Mouse (Mus musculus): ENCODE measurements around the gene Lrrc47. TPM values are rescaled to one million over a fixed set of nuclear protein-coding genes. Genes with fewer than 3 reads are reported as not detected.

Gene Lrrc47
- polyA plus RNA-seq, 1 experiment from 2014 or later, result 13.3 TPM

DNA sequence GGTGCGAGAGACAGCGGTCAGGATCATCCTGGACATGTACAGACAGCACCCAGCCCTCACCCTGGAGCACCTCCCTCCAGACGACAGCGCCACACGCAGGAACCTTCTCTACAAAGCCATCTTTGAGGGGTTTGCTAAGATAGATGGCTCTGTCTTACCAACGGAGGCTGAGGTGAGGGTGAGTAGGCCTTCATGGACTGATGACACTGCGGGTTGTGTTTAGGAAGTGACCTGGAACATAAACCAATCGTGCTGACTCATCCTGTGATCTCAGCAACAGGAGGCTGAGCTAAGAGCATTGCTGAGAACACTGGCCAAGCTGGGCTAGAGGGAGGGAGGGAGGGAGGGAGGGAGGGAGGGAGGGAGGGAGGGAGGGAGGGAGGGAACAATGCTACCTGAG is 18.0 kb upstream of the Lrrc47 start:
- H3K9me3 ChIP-seq, result no peaks in the 10 kb centered on the region
- no peak overlapping the region for H3K4me3 ChIP-seq
- WGBS, result 85% methylated on average over 8 of the region's 8 CpGs
- peaks cover 97% of the 10 kb centered on the region for H3K36me3 ChIP-seq
- no peaks in the 10 kb centered on the region for H3K27me3 ChIP-seq (replicated peaks)
- no peaks in the 10 kb centered on the region for H3K4me1 ChIP-seq
- no peak overlapping the region for H3K9ac ChIP-seq
- no peak overlapping the region for H3K4me2 ChIP-seq
- H3K27ac ChIP-seq (replicated peaks), result no peak overlapping the region
- no peak for ATAC-seq (ENCODE audit: extremely low read depth, insufficient number of reproducible peaks, low FRiP score, low TSS enrichment)

DNA sequence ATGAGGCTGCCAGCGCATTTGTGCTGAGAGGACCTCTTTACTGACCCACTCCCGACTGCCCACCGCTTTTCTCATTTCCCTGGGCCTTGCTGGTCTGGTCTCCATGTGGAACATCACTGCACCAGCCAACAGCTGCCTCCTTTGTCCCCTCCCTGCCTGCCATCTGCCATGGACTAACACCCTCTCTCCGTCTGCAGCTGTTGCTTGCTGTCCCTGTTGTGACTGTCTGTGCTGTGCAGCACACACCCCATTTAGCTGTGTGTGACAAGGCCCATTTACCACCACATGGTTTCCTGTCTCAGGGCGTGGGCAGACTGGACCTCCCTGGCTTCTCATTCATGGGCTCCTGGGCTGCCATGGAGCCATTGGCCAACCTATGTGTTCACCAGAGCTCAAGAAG is 6.0 kb upstream of the Lrrc47 start:
- Histone ChIP-seq H3K27me3 (replicated peaks) (no peaks in the 10 kb centered on the region), H3K36me3 (peaks cover 57% of the 10 kb centered on the region), H3K27ac (replicated peaks) (no peak overlapping the region), H3K9ac (no peak overlapping the region), H3K4me2 (no peak overlapping the region), H3K9me3 (no peaks in the 10 kb centered on the region), H3K4me3 (no peak overlapping the region), H3K4me1 (no peaks in the 10 kb centered on the region)
- WGBS, result 86% methylated on average over 5 of the region's 5 CpGs
- no peak for ATAC-seq (ENCODE audit: extremely low read depth, insufficient number of reproducible peaks, low FRiP score, low TSS enrichment)

DNA sequence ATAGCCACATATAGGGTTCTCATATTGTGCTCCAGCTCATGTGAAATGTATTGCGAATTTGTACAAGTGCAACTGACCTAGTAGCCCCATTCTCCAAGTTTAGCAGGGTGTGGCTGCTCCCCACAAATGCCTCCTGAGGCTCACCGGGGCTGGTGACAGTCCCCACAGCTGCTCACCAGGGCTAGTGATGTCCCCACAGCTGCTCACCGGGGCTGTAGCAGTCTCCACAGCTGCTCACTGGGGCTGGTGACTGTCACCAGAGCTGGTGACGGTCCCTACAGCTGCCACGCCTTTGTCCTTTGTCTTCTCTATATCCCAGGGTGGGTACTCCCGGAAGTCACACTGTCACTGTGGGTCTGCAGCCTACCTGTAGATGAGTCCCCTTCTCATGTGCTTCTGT is 5.3 kb upstream of the Lrrc47 start:
- Histone ChIP-seq H3K4me1 (peaks cover 6% of the 10 kb centered on the region), H3K36me3 (peaks cover 57% of the 10 kb centered on the region), H3K9me3 (no peaks in the 10 kb centered on the region), H3K4me3 (no peak overlapping the region), H3K9ac (no peak overlapping the region), H3K27ac (replicated peaks) (no peak overlapping the region), H3K27me3 (replicated peaks) (no peaks in the 10 kb centered on the region), H3K4me2 (no peak overlapping the region)
- ATAC-seq (ENCODE audit: extremely low read depth, insufficient number of reproducible peaks, low FRiP score, low TSS enrichment), result no peak
- 88% methylated on average over 6 of the region's 6 CpGs for WGBS

DNA sequence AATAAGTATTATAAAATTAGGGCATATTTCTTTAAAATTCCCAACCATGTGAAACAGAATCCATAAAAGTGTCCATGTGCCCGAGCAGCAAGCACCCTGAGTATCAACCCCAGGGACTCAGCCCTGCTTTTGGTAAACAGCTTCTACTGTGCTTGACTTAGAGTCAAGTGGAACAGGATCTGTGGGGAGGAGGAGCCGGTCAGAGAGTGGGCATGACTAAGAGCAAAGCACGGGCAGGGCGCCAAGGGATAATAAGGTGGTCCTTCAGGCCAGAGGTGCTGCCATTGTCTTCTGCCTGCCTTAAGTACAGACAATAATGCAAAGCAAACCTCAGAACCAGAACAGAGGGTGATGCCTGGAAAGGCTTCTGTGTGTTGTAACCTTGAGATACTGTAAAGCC is 3.8 kb upstream of the Lrrc47 start:
- H3K36me3 ChIP-seq, result peaks cover 47% of the 10 kb centered on the region
- no peaks in the 10 kb centered on the region for H3K27me3 ChIP-seq (replicated peaks)
- H3K4me3 ChIP-seq, result no peak overlapping the region
- peaks cover 12% of the 10 kb centered on the region for H3K4me1 ChIP-seq
- H3K9me3 ChIP-seq, result no peaks in the 10 kb centered on the region
- H3K9ac ChIP-seq, result no peak overlapping the region
- 68% methylated on average over 4 of the region's 4 CpGs for WGBS
- no peak for ATAC-seq (ENCODE audit: extremely low read depth, insufficient number of reproducible peaks, low FRiP score, low TSS enrichment)
- no peak overlapping the region for H3K4me2 ChIP-seq
- H3K27ac ChIP-seq (replicated peaks), result no peak overlapping the region

DNA sequence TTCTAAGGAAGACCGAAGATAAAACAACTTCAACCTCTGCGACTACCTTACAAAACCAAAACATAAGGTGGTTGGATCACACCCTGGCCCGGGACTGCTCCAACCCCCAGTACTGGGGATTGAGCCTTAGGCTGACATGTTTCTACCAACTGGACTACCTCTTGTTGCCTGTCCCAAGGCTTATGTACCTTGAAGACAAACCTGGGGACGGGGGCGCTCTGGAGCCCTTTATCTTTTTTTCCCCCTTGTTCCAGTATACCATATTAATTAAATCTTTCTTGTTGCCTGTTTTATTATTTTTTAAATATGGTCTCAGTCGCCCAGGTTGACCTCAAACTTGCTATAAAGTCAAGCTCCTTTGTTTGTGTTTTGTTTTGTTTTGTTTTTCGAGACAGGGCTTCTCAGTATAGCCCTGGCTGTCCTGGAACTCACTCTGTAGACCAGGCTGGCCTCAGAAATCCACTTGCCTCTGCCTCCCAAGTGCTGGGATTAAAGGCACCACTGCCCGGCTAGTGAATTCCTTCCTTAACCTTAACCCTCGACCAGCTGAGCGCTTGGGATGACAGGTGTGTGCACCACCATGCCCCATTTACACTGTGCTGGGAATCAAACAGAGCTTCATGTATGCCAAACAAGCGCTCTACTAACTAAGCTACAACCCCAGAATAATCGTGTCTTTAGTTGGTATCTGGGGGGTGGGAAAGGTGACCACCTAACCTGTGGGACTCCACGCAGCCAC is 455 bp upstream of the Lrrc47 start:
- no peak for ATAC-seq (ENCODE audit: extremely low read depth, insufficient number of reproducible peaks, low FRiP score, low TSS enrichment)

DNA sequence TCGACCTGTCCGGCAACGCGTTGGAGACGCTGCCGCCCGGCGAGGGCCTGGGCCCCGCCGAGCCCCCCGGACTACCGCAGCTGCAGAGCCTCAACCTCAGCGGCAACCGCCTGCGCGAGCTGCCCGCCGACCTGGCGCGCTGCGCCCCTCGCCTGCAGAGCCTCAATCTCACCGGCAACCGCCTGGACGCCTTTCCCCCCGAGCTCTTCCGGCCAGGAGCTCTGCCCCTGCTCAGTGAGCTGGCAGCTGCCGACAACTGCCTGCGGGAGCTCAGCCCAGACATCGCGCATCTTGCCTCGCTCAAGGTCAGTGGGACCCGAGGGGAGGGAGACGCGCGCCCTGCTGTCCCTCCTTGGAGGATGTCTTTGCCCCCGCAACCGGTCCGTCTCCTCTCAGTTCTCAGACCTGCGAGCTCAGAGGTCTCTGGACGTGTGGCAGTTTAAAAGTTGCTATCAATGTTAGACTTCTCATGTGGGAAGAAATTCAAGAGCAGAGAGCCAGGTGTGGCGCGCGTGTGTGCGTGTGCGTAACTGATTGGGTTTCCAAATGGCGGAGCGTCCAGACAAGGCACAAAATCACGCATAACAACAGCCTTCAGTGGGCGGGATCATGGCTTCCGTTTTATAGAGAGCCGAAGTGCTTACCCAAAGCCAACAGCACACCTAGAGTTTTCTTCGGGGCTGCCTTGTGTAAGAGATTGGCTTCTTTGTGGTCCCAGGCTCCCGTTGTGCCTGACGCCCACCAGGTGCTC is 776 bp downstream of the Lrrc47 start:
- H3K4me2 ChIP-seq, result peak overlapping the region; percentile 94
- ATAC-seq (ENCODE audit: extremely low read depth, insufficient number of reproducible peaks, low FRiP score, low TSS enrichment), result no peak
- peak overlapping the region; percentile 91 for H3K4me3 ChIP-seq
- H3K9me3 ChIP-seq, result no peaks in the 10 kb centered on the region
- H3K27ac ChIP-seq (replicated peaks), result peak overlapping the region; percentile 41
- no peaks in the 10 kb centered on the region for H3K27me3 ChIP-seq (replicated peaks)
- WGBS, result 1% methylated on average over 55 of the region's 55 CpGs
- peaks cover 25% of the 10 kb centered on the region for H3K4me1 ChIP-seq
- H3K36me3 ChIP-seq, result peaks cover 38% of the 10 kb centered on the region
- peak overlapping the region; percentile 90 for H3K9ac ChIP-seq

More for the DNA sequence above, 455 bp upstream of the Lrrc47 start:
- WGBS, result 24% methylated on average over 13 of the region's 13 CpGs
- no peak overlapping the region for H3K27ac ChIP-seq (replicated peaks)
- H3K27me3 ChIP-seq (replicated peaks), result no peaks in the 10 kb centered on the region
- no peaks in the 10 kb centered on the region for H3K9me3 ChIP-seq
- peak overlapping the region; percentile 91 for H3K4me3 ChIP-seq
- H3K9ac ChIP-seq, result peak overlapping the region; percentile 90
- peaks cover 38% of the 10 kb centered on the region for H3K36me3 ChIP-seq
- peaks cover 25% of the 10 kb centered on the region for H3K4me1 ChIP-seq
- H3K4me2 ChIP-seq, result peak overlapping the region; percentile 94

DNA sequence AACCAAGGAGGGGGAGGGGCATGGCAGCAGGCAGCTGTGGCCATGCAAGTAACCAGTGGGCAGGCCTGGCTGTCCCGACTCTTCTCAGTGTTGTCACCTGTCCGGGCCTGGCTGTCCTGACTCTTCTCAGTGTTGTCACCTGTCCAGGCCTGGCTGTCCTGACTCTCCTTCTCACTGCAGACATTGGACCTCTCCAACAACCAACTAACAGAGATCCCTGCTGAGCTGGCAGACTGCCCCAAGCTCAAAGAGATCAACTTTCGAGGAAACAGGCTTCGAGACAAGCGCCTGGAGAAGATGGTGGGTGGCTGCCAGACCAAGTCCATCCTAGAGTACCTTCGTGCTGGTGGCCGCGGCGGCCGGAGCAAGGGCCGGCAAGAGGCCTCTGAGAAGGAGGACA is 3.9 kb downstream of the Lrrc47 start:
- no peak overlapping the region for H3K4me3 ChIP-seq
- H3K27ac ChIP-seq (replicated peaks), result no peak overlapping the region
- H3K4me2 ChIP-seq, result no peak overlapping the region
- 87% methylated on average over 11 of the region's 11 CpGs for WGBS
- no peaks in the 10 kb centered on the region for H3K27me3 ChIP-seq (replicated peaks)
- H3K9me3 ChIP-seq, result no peaks in the 10 kb centered on the region
- peaks cover 67% of the 10 kb centered on the region for H3K36me3 ChIP-seq
- no peak for ATAC-seq (ENCODE audit: extremely low read depth, insufficient number of reproducible peaks, low FRiP score, low TSS enrichment)
- peaks cover 25% of the 10 kb centered on the region for H3K4me1 ChIP-seq
- H3K9ac ChIP-seq, result no peak overlapping the region

DNA sequence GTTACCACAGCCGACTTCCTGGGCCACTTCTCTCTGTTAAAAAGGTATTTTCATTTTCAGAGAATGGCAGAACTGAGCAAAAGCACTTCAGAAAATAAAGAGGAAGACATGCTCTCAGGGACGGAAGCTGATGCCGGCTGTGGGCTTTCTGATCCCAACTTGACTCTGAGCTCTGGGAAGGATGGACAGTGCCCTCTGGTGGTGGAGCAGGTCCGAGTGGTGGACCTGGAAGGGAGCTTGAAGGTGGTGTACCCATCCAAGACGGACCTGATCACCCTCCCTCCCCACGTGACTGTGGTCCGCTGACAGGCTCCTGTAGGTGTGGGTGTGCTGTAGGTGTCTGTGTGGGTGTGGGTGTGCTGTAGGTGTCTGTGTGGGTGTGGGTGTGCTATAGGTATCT is 8.0 kb downstream of the Lrrc47 start:
- no peak for ATAC-seq (ENCODE audit: extremely low read depth, insufficient number of reproducible peaks, low FRiP score, low TSS enrichment)
- peaks cover 28% of the 10 kb centered on the region for H3K4me1 ChIP-seq
- no peaks in the 10 kb centered on the region for H3K9me3 ChIP-seq
- no peak overlapping the region for H3K9ac ChIP-seq
- H3K4me2 ChIP-seq, result no peak overlapping the region
- no peaks in the 10 kb centered on the region for H3K27me3 ChIP-seq (replicated peaks)
- peaks cover 81% of the 10 kb centered on the region for H3K36me3 ChIP-seq
- no peak overlapping the region for H3K4me3 ChIP-seq
- no peak overlapping the region for H3K27ac ChIP-seq (replicated peaks)
- 57% methylated on average over 7 of the region's 7 CpGs for WGBS

DNA sequence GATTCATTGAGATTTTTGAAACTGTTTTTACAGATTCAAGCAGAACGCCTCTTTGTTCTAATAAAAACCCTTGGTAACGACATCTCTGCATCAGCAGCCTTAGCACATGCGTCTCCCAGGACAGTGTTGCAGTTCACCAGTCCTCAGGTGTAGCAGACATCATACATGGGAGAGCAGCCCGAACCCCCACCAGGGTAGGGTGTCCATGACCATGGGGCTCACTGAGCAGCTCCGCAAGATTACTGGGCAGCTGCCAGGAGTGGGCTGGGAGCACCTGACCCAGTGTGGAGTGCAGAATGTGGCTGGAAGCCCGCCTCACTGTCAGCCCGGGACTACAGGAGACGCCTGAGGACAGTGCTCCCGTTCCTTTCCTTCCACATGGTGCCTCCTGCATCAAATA is 9.9 kb downstream of the Lrrc47 start:
- Histone ChIP-seq H3K4me1 (peaks cover 47% of the 10 kb centered on the region), H3K36me3 (peaks cover 63% of the 10 kb centered on the region), H3K9ac (no peak overlapping the region), H3K27ac (replicated peaks) (no peak overlapping the region), H3K4me3 (no peak overlapping the region), H3K9me3 (no peaks in the 10 kb centered on the region), H3K27me3 (replicated peaks) (peaks cover 2% of the 10 kb centered on the region; the same call in 1 of the 2 replicates), H3K4me2 (no peak overlapping the region)
- WGBS, result 77% methylated on average over 9 of the region's 9 CpGs
- no peak for ATAC-seq (ENCODE audit: extremely low read depth, insufficient number of reproducible peaks, low FRiP score, low TSS enrichment)

DNA sequence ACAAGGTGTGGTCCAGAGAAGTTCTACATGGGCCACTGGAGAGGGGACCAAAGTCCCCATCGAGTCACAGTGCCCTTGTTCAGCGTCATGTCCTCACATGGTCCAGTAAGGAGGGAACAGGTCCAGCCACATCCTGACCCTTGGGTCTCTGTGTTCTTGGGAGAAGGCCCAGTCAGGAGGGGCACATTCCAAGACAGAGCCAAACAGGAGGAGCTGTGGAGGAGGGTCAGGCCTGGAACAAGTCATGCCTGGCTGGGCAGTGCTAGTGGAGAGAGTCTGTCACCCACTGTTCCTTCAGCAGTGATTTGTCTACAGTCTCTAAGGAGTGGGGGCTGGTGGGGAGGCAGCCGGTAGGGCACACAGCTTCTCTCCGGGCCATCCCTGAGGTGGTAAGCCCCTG is 10.9 kb downstream of the Lrrc47 start:
- Histone ChIP-seq H3K4me2 (no peak overlapping the region), H3K27me3 (replicated peaks) (peaks cover 11% of the 10 kb centered on the region; the same call in 1 of the 2 replicates), H3K36me3 (peaks cover 53% of the 10 kb centered on the region), H3K27ac (replicated peaks) (peak overlapping the region; percentile 81), H3K9me3 (no peaks in the 10 kb centered on the region), H3K4me3 (no peak overlapping the region), H3K9ac (peak overlapping the region; percentile 16; the same call in 1 of the 2 replicates), H3K4me1 (peaks cover 50% of the 10 kb centered on the region)
- 66% methylated on average over 4 of the region's 4 CpGs for WGBS
- ATAC-seq (ENCODE audit: extremely low read depth, insufficient number of reproducible peaks, low FRiP score, low TSS enrichment), result no peak

DNA sequence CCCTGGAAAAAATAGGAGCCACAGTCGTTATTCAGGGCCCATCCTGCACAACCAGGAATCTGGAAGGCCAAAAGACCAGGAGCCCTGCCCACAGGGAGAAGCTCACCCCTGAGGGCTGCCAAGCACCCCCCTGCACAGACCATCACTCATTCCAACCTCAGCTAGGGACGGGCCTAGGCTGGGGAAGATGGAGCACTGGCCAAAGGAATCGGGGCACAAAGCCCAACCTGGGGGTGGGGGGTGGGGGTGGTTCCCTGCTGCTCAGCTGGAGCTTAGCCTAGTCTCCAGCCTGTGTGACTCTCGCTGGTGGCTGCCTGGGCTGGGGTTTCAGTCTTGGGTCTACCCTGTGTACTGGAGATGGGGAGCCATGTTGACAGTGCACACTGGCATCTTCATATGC is 11.3 kb downstream of the Lrrc47 start:
- WGBS, result 42% methylated on average over 4 of the region's 4 CpGs
- Histone ChIP-seq H3K9ac (peak overlapping the region; percentile 16; the same call in 1 of the 2 replicates), H3K27ac (replicated peaks) (peak overlapping the region; percentile 81), H3K4me3 (no peak overlapping the region), H3K4me2 (peak overlapping the region; percentile 86; the same call in 1 of the 2 replicates), H3K27me3 (replicated peaks) (peaks cover 13% of the 10 kb centered on the region; the same call in 1 of the 2 replicates), H3K4me1 (peaks cover 50% of the 10 kb centered on the region), H3K9me3 (no peaks in the 10 kb centered on the region), H3K36me3 (peaks cover 48% of the 10 kb centered on the region)
- ATAC-seq (ENCODE audit: extremely low read depth, insufficient number of reproducible peaks, low FRiP score, low TSS enrichment), result no peak
